In genomic region chr5:50762261-50762660, GRCm38 (mm10) we compare ENCODE assay signal across 24 mouse cellular contexts.
DNase-seq lines count a peak whose midpoint lies in the region; ATAC-seq lines count a peak whose summit lies in the region.
"Had no signal": no experiment of that assay in that cellular context is flagged by ENCODE, and none has a peak within 500 bp of the region (broad histone marks: within the 10 kb centered on the region; RNA-seq: fewer than 3 reads in every experiment).

No protein-coding gene starts in this region.

- no peak overlapping the region for H3K4me3 ChIP-seq in intestine, embryonic 16.5 days (ENCODE audit: low read length)
- H3K4me3 ChIP-seq in intestine, embryonic 15.5 days (replicated peaks): no peak overlapping the region
- H3K4me3 ChIP-seq in forebrain, embryonic 15.5 days: no peak overlapping the region
- H3K4me3 ChIP-seq: embryonic facial prominence, embryonic 10.5 days; embryonic facial prominence, embryonic 12.5 days; forebrain, embryonic 13.5 days had no signal

- ATAC-seq in intestine, embryonic 16.5 days: 0 out of 2 replicates have a peak, but pooled peaks have one; percentile 26
- ATAC-seq in intestine, embryonic 15.5 days: no peak
- no peak for ATAC-seq in forebrain, embryonic 15.5 days (replicated peaks)
- ATAC-seq: CD4-positive, CD25-positive, alpha-beta regulatory T cell, adult 4 months; forebrain, embryonic 13.5 days; forebrain, embryonic 16.5 days; Patski had no signal

- H3K9ac ChIP-seq in intestine, embryonic 16.5 days (ENCODE audit: low read depth, low read length): no peak overlapping the region
- no peak overlapping the region for H3K9ac ChIP-seq in intestine, embryonic 15.5 days
- H3K9ac ChIP-seq in forebrain, embryonic 15.5 days (replicated peaks): no peak overlapping the region
- H3K9ac ChIP-seq: embryonic facial prominence, embryonic 12.5 days; forebrain, embryonic 13.5 days had no signal

- H3K27me3 ChIP-seq in intestine, embryonic 16.5 days (replicated peaks; ENCODE audit: control insufficient read depth, insufficient read depth, low read length): no peaks in the 10 kb centered on the region
- no peaks in the 10 kb centered on the region for H3K27me3 ChIP-seq in intestine, embryonic 15.5 days (replicated peaks)
- no peaks in the 10 kb centered on the region for H3K27me3 ChIP-seq in forebrain, embryonic 15.5 days
- H3K27me3 ChIP-seq: CH12.LX; embryonic facial prominence, embryonic 12.5 days; forebrain, embryonic 13.5 days had no signal

- DNase-seq in R1 (ENCODE audit: low read depth, low spot score) (peak; percentile 6), ZHBTc4 (ENCODE audit: low read depth, low spot score) (peak; percentile 74)
- no peak for DNase-seq in cerebellum, postnatal 36 days
- no peak for DNase-seq in heart, postnatal 10 days
- DNase-seq: adrenal gland, adult 2 months; adrenal gland, postnatal 10 days; adrenal gland, postnatal 25 days; B cell, adult 2 months; cerebellum, adult 11 months; cerebellum, adult 18-20 months; cerebellum, adult 8-10 months; cerebellum, adult 9-11 months; cerebellum, postnatal 14 days had no signal

- 78% methylated on average over 5 of the region's 5 CpGs for WGBS in intestine, embryonic 16.5 days
- 77% methylated on average over 5 of the region's 5 CpGs for WGBS in intestine, embryonic 15.5 days
- WGBS in forebrain, embryonic 15.5 days: 59% methylated on average over 5 of the region's 5 CpGs

- no peaks in the 10 kb centered on the region for H3K4me1 ChIP-seq in intestine, embryonic 16.5 days (ENCODE audit: control insufficient read depth, insufficient read depth, low read length)
- no peaks in the 10 kb centered on the region for H3K4me1 ChIP-seq in intestine, embryonic 15.5 days (replicated peaks)
- no peaks in the 10 kb centered on the region for H3K4me1 ChIP-seq in forebrain, embryonic 15.5 days
- H3K4me1 ChIP-seq: embryonic facial prominence, embryonic 10.5 days; embryonic facial prominence, embryonic 12.5 days; forebrain, embryonic 13.5 days had no signal

- H3K4me2 ChIP-seq in intestine, embryonic 16.5 days (ENCODE audit: low read depth, low read length): no peak overlapping the region
- H3K4me2 ChIP-seq in intestine, embryonic 15.5 days (replicated peaks): no peak overlapping the region
- no peak overlapping the region for H3K4me2 ChIP-seq in forebrain, embryonic 15.5 days (replicated peaks)
- H3K4me2 ChIP-seq: embryonic facial prominence, embryonic 12.5 days; forebrain, embryonic 13.5 days had no signal

- intact Hi-C loops in heart, postnatal 10 days (cut with DNase I): no loop called here

- no peaks in the 10 kb centered on the region for H3K36me3 ChIP-seq in intestine, embryonic 16.5 days (ENCODE audit: control insufficient read depth, insufficient read depth, low read length)
- no peaks in the 10 kb centered on the region for H3K36me3 ChIP-seq in intestine, embryonic 15.5 days
- H3K36me3 ChIP-seq in forebrain, embryonic 15.5 days: no peaks in the 10 kb centered on the region
- H3K36me3 ChIP-seq: embryonic facial prominence, embryonic 10.5 days; embryonic facial prominence, embryonic 12.5 days; G1E had no signal

- no peak overlapping the region for H3K27ac ChIP-seq in intestine, embryonic 16.5 days (ENCODE audit: low read length)
- H3K27ac ChIP-seq in intestine, embryonic 15.5 days: no peak overlapping the region
- no peak overlapping the region for H3K27ac ChIP-seq in forebrain, embryonic 15.5 days (replicated peaks)
- H3K27ac ChIP-seq: embryonic facial prominence, embryonic 10.5 days; embryonic facial prominence, embryonic 12.5 days; forebrain, embryonic 13.5 days had no signal

- H3K9me3 ChIP-seq in intestine, embryonic 16.5 days (ENCODE audit: control insufficient read depth, low read length): no peaks in the 10 kb centered on the region
- no peaks in the 10 kb centered on the region for H3K9me3 ChIP-seq in intestine, embryonic 15.5 days
- H3K9me3 ChIP-seq in forebrain, embryonic 15.5 days: no peaks in the 10 kb centered on the region
- H3K9me3 ChIP-seq: embryonic facial prominence, embryonic 10.5 days; embryonic facial prominence, embryonic 12.5 days; forebrain, embryonic 13.5 days; G1E had no signal

Comparison
In these comparisons a context has a peak if more than half of its experiments do, and no peak if none do; other contexts are left out.
1. DNase-seq: peak in R1 (single experiment) and ZHBTc4 (single experiment); none in cerebellum, postnatal 36 days (0 of 2) and heart, postnatal 10 days (0 of 2).